Mouse (Mus musculus) forebrain, postnatal 0 days (tissue): Measurements from ENCODE around the gene Gm5662. TPM values are rescaled to one million over a fixed set of nuclear protein-coding genes. Genes with fewer than 3 reads are reported as not detected.

Experiments used
- polyA plus RNA-seq: library from polyadenylated mRNA; unstranded; fragments of >200 nt; fragmentation: Nextera tagmentation; extraction: Ambion mirVana; gene quantifications from 2 replicates; pipeline ENCODE4 v1.2.1, GENCODE M21; 2015
- total RNA-seq: library from RNA; depleted of rRNA; stranded (reverse); fragments of >200 nt; gene quantifications from 2 replicates; pipeline ENCODE4 v1.2.3, GENCODE M21; 2014; rRNA removed

The Gm5662 gene
- total and polyA plus RNA-seq, 2 experiments from 2014 or later: not detected

Other genes with a start within 250 kb of the Gm5662 start
- gene Gm2056, start 247.5 kb downstream of the Gm5662 start, total RNA-seq: not detected in 2 replicates
- not detected in 2 replicates for gene Gm2056, start 247.5 kb downstream of the Gm5662 start, polyA plus RNA-seq
- not detected in 2 replicates for gene Gm16368, start 190.8 kb downstream of the Gm5662 start, total RNA-seq
- gene Gm16368, start 190.8 kb downstream of the Gm5662 start, polyA plus RNA-seq: not detected in 2 replicates
- not detected in 2 replicates for gene Gm10436, start 92.4 kb downstream of the Gm5662 start, total RNA-seq
- gene Gm10436, start 92.4 kb downstream of the Gm5662 start, polyA plus RNA-seq: not detected in 2 replicates
- not detected in 2 replicates for gene Gm8332, start 24.4 kb downstream of the Gm5662 start, total RNA-seq
- gene Gm8332, start 24.4 kb downstream of the Gm5662 start, polyA plus RNA-seq: not detected in 2 replicates
- gene Gm5039, start 49.5 kb upstream of the Gm5662 start, total RNA-seq: not detected in 2 replicates
- gene Gm5039, start 49.5 kb upstream of the Gm5662 start, polyA plus RNA-seq: not detected in 2 replicates
- 40.5 and 41.4 TPM in 2 replicates for gene Adck1, start 86.1 kb upstream of the Gm5662 start, total RNA-seq
- gene Adck1, start 86.1 kb upstream of the Gm5662 start, polyA plus RNA-seq: 39.6 and 43.9 TPM in 2 replicates